Mouse (Mus musculus) CH12.LX (cell line): ENCODE measurements around the gene Hprt. TPM values are rescaled to one million over a fixed set of nuclear protein-coding genes. Genes with fewer than 3 reads are reported as not detected.

Experiments used
- DNase-seq: peaks from one replicate; pipeline ENCODE4 v3.0.0-alpha.2; 2013; ENCODE audit errors: extremely low read depth
- H3K27ac ChIP-seq: 2 replicates; pipeline ENCODE4 v1.5.1; 2012; ENCODE audit warnings: low read depth, mild to moderate bottlenecking, control low read depth, moderate library complexity; ENCODE audit not compliant: insufficient read depth
- H3K27me3 ChIP-seq: replicated peaks from 2 replicates; pipeline ENCODE3; 2012; ENCODE audit warnings: inconsistent platforms
- H3K36me3 ChIP-seq, 2 experiments: replicated peaks in 1 of 2; 2 replicates each; pipeline versions ENCODE3 to v1.6.1; 2012; ENCODE audit warnings: inconsistent platforms in 1 of 2, low read length in 1 of 2, mild to moderate bottlenecking in 1 of 2, mixed read lengths in 1 of 2, moderate library complexity in 1 of 2; ENCODE audit not compliant: control insufficient read depth in 1 of 2, insufficient read depth in 1 of 2
- H3K4me1 ChIP-seq, 2 experiments: 2 replicates each; pipeline ENCODE4 v1.6.1; 2012; ENCODE audit warnings: inconsistent platforms in 1 of 2, moderate library complexity in 1 of 2; ENCODE audit not compliant: insufficient read depth in 2 of 2, control insufficient read depth in 1 of 2
- H3K4me2 ChIP-seq: 2 replicates; pipeline ENCODE4 v1.6.1; 2012; ENCODE audit warnings: low read depth, mild to moderate bottlenecking, control low read depth; ENCODE audit not compliant: poor library complexity, insufficient read depth, severe bottlenecking
- H3K4me3 ChIP-seq, 3 experiments: fragments of 150-350 bp in 1 of 3; sonication (generic) in 1 of 3; replicated peaks in 1 of 3; 2 replicates each; pipeline versions ENCODE3 to v1.5.1; 2011 to 2012; ENCODE audit warnings: low read depth in 2 of 3, low read length in 2 of 3, mild to moderate bottlenecking in 2 of 3, moderate library complexity in 2 of 3, control low read depth in 1 of 3, improper control_type of control experiment in 1 of 3, inconsistent platforms in 1 of 3, mixed read lengths in 1 of 3; ENCODE audit not compliant: poor library complexity in 1 of 3
- H3K79me2 ChIP-seq: replicated peaks from 2 replicates; pipeline ENCODE4 v1.6.1; 2012; ENCODE audit warnings: mild to moderate bottlenecking, moderate library complexity; ENCODE audit not compliant: control insufficient read depth, poor library complexity, insufficient read depth, severe bottlenecking; ENCODE audit errors: extremely low read depth
- H3K9ac ChIP-seq: 2 replicates; pipeline ENCODE4 v1.6.1; 2012; ENCODE audit warnings: low read depth, mild to moderate bottlenecking, control low read depth, moderate library complexity; ENCODE audit not compliant: insufficient read depth
- H3K9me3 ChIP-seq: replicated peaks from 2 replicates; pipeline ENCODE3; 2012; ENCODE audit warnings: low read length, inconsistent platforms, mixed read lengths
- BHLHE40 ChIP-seq: IDR thresholded peaks from 2 replicates; pipeline ENCODE4 v1.6.1; 2011; ENCODE audit warnings: mild to moderate bottlenecking, low read depth, low read length, improper control_type of control experiment
- CHD1 ChIP-seq: IDR thresholded peaks from 2 replicates; pipeline ENCODE4 v1.6.1; 2012; ENCODE audit warnings: low read depth, low read length, improper control_type of control experiment, inconsistent platforms
- CHD2 ChIP-seq: IDR thresholded peaks from 2 replicates; pipeline ENCODE4 v1.6.1; 2011; ENCODE audit warnings: low read length, improper control_type of control experiment
- CTCF ChIP-seq, 2 experiments: IDR thresholded peaks in 1 of 2; conservative IDR thresholded peaks in 1 of 2; 2 replicates each; pipeline ENCODE4 v1.5.1; 2011 to 2012; ENCODE audit warnings: low read depth in 2 of 2, low read length in 2 of 2, improper control_type of control experiment in 1 of 2, inconsistent platforms in 1 of 2, mild to moderate bottlenecking in 1 of 2, moderate library complexity in 1 of 2
- E2F4 ChIP-seq: IDR thresholded peaks from 2 replicates; pipeline ENCODE4 v1.6.1; 2011; ENCODE audit warnings: low read depth, low read length, improper control_type of control experiment; ENCODE audit not compliant: insufficient replicate concordance
- ELF1 ChIP-seq: IDR thresholded peaks from 2 replicates; pipeline ENCODE4 v1.6.1; 2014; ENCODE audit warnings: low read depth, mild to moderate bottlenecking, inconsistent platforms, low read length, improper control_type of control experiment
- EP300 ChIP-seq: IDR thresholded peaks from 2 replicates; pipeline ENCODE4 v1.6.1; 2011; ENCODE audit warnings: low read length, improper control_type of control experiment
- ETS1 ChIP-seq: conservative IDR thresholded peaks from 2 replicates; pipeline ENCODE4 v1.6.1; 2012; ENCODE audit warnings: low read depth, mild to moderate bottlenecking, inconsistent platforms, low read length, improper control_type of control experiment, moderate library complexity
- GABPA ChIP-seq: IDR thresholded peaks from 2 replicates; pipeline ENCODE4 v1.6.1; 2012; ENCODE audit warnings: low read depth, low read length, improper control_type of control experiment, inconsistent platforms; ENCODE audit not compliant: insufficient replicate concordance
- HCFC1 ChIP-seq: IDR thresholded peaks from 2 replicates; pipeline ENCODE4 v1.6.1; 2012; ENCODE audit warnings: low read depth, mild to moderate bottlenecking, inconsistent platforms, low read length, improper control_type of control experiment
- IRF4 ChIP-seq: IDR thresholded peaks from 2 replicates; pipeline ENCODE4 v1.6.1; 2014; ENCODE audit warnings: low read depth, mild to moderate bottlenecking, inconsistent platforms, low read length, improper control_type of control experiment
- JUN ChIP-seq: IDR thresholded peaks from 2 replicates; pipeline ENCODE4 v1.6.1; 2011; ENCODE audit warnings: low read depth, mild to moderate bottlenecking, low read length, improper control_type of control experiment, moderate library complexity; ENCODE audit not compliant: insufficient read depth
- JUND ChIP-seq: conservative IDR thresholded peaks from 2 replicates; pipeline ENCODE4 v1.6.1; 2011; ENCODE audit warnings: low read depth, low read length, improper control_type of control experiment
- KAT2A ChIP-seq: IDR thresholded peaks from 2 replicates; pipeline ENCODE4 v1.6.1; 2012; ENCODE audit warnings: low read length, improper control_type of control experiment, inconsistent platforms; ENCODE audit not compliant: insufficient replicate concordance
- MAFK ChIP-seq: IDR thresholded peaks from 2 replicates; pipeline ENCODE4 v1.6.1; 2011; ENCODE audit warnings: low read length, improper control_type of control experiment; ENCODE audit not compliant: insufficient replicate concordance
- MAX ChIP-seq: IDR thresholded peaks from 2 replicates; pipeline ENCODE4 v1.6.1; 2011; ENCODE audit warnings: low read length, improper control_type of control experiment
- MAZ ChIP-seq: IDR thresholded peaks from 2 replicates; pipeline ENCODE4 v1.6.1; 2012; ENCODE audit warnings: low read depth, mild to moderate bottlenecking, inconsistent platforms, low read length, improper control_type of control experiment, moderate library complexity
- MEF2A ChIP-seq: IDR thresholded peaks from 2 replicates; pipeline ENCODE4 v1.6.1; 2014; ENCODE audit warnings: low read depth, mild to moderate bottlenecking, inconsistent platforms, low read length, improper control_type of control experiment, borderline replicate concordance
- MXI1 ChIP-seq: IDR thresholded peaks from 2 replicates; pipeline ENCODE4 v1.6.1; 2011; ENCODE audit warnings: mild to moderate bottlenecking, low read depth, low read length, improper control_type of control experiment
- MYC ChIP-seq: IDR thresholded peaks from 2 replicates; pipeline ENCODE4 v1.6.1; 2011; ENCODE audit warnings: low read depth, mild to moderate bottlenecking, improper control_type of control experiment, low read length
- NELFE ChIP-seq: IDR thresholded peaks from 2 replicates; pipeline ENCODE4 v1.6.1; 2011; ENCODE audit warnings: low read depth, low read length, improper control_type of control experiment
- NRF1 ChIP-seq: IDR thresholded peaks from 2 replicates; pipeline ENCODE4 v1.6.1; 2014; ENCODE audit warnings: low read depth, mild to moderate bottlenecking, inconsistent platforms, low read length, improper control_type of control experiment, moderate library complexity
- PAX5 ChIP-seq: IDR thresholded peaks from 2 replicates; pipeline ENCODE4 v1.6.1; 2012; ENCODE audit warnings: low read length, inconsistent platforms, mixed read lengths
- POLR2A ChIP-seq: IDR thresholded peaks from 2 replicates; pipeline ENCODE4 v1.6.1; 2011; ENCODE audit warnings: low read depth, mild to moderate bottlenecking, improper control_type of control experiment, low read length
- POLR2AphosphoS2 ChIP-seq: IDR thresholded peaks from 2 replicates; pipeline ENCODE4 v1.6.1; 2011; ENCODE audit warnings: low read depth, low read length, improper control_type of control experiment
- RAD21 ChIP-seq: IDR thresholded peaks from 2 replicates; pipeline ENCODE4 v1.6.1; 2011; ENCODE audit warnings: low read depth, mild to moderate bottlenecking, low read length, improper control_type of control experiment, moderate library complexity
- RCOR1 ChIP-seq: conservative IDR thresholded peaks from 2 replicates; pipeline ENCODE4 v1.6.1; 2012; ENCODE audit warnings: low read depth, mild to moderate bottlenecking, inconsistent platforms, low read length, improper control_type of control experiment
- SIN3A ChIP-seq: IDR thresholded peaks from 2 replicates; pipeline ENCODE4 v1.6.1; 2012; ENCODE audit warnings: low read length, improper control_type of control experiment, inconsistent platforms
- SMC3 ChIP-seq: IDR thresholded peaks from 2 replicates; pipeline ENCODE4 v1.6.1; 2011; ENCODE audit warnings: low read depth, low read length, improper control_type of control experiment
- TBP ChIP-seq: conservative IDR thresholded peaks from 2 replicates; pipeline ENCODE4 v1.6.1; 2011; ENCODE audit warnings: low read depth, low read length, improper control_type of control experiment
- TCF12 ChIP-seq: IDR thresholded peaks from 2 replicates; pipeline ENCODE4 v1.6.1; 2014; ENCODE audit warnings: low read depth, mild to moderate bottlenecking, inconsistent platforms, low read length, improper control_type of control experiment
- UBTF ChIP-seq: IDR thresholded peaks from 2 replicates; pipeline ENCODE4 v1.6.1; 2012; ENCODE audit warnings: low read depth, mild to moderate bottlenecking, inconsistent platforms, low read length, improper control_type of control experiment, moderate library complexity
- USF1 ChIP-seq: IDR thresholded peaks from 2 replicates; pipeline ENCODE4 v1.6.1; 2014; ENCODE audit warnings: low read depth, mild to moderate bottlenecking, inconsistent platforms, low read length, improper control_type of control experiment
- USF2 ChIP-seq: conservative IDR thresholded peaks from 2 replicates; pipeline ENCODE4 v1.6.1; 2011; ENCODE audit warnings: low read depth, low read length, improper control_type of control experiment
- ZC3H11A ChIP-seq: IDR thresholded peaks from 2 replicates; pipeline ENCODE4 v1.6.1; 2012; ENCODE audit warnings: low read depth, mild to moderate bottlenecking, inconsistent platforms, low read length, improper control_type of control experiment
- ZKSCAN1 ChIP-seq: IDR thresholded peaks from 2 replicates; pipeline ENCODE4 v1.6.1; 2012; ENCODE audit warnings: low read depth, inconsistent platforms, low read length, improper control_type of control experiment, borderline replicate concordance
- ZMIZ1 ChIP-seq: IDR thresholded peaks from 2 replicates; pipeline ENCODE4 v1.6.1; 2012; ENCODE audit warnings: low read depth, mild to moderate bottlenecking, inconsistent platforms, low read length, improper control_type of control experiment
- ZNF384 ChIP-seq: IDR thresholded peaks from 2 replicates; pipeline ENCODE4 v1.6.1; 2012; ENCODE audit warnings: low read depth, low read length, improper control_type of control experiment, inconsistent platforms
- dilution Hi-C: fragments of 300-500 bp; cut with MboI; formaldehyde crosslinking; loops from 2 replicates; pipeline ENCODE4 v1.14.3; 2020; ENCODE audit warnings: low sequenced_read_pairs; ENCODE audit not compliant: extremely low pct_unique_long_range_greater_than_20kb, extremely low pct_ligation_motif_present
- in situ Hi-C: fragments of 300-500 bp; cut with MboI; formaldehyde crosslinking; loops from 3 replicates; pipeline ENCODE4 v1.14.3; 2019; ENCODE audit warnings: low sequenced_read_pairs, low pct_ligation_motif_present, low pct_unique_long_range_greater_than_20kb, mixed read lengths
- polyA plus RNA-seq: library from polyadenylated mRNA; unstranded; fragments of >175 nt; gene quantifications from 2 replicates; pipeline ENCODE4 v1.2.1, GENCODE M21; 2012; ENCODE audit warnings: low read depth; ENCODE audit not compliant: insufficient read length
- total RNA-seq, 2 experiments: library from RNA; depleted of rRNA; stranded (reverse); fragments of 300-350 nt in 1 of 2; fragments of >200 nt in 1 of 2; gene quantifications; 2 replicates each; pipeline ENCODE4 v1.2.3; 2012 to 2014

The Hprt gene
- 200 and 212 TPM in 2 replicates for total RNA-seq (2012; rRNA removed)
- total RNA-seq (2014; rRNA removed), result 525 and 564 TPM in 2 replicates
- 355 and 382 TPM in 2 replicates for polyA plus RNA-seq

DNA sequence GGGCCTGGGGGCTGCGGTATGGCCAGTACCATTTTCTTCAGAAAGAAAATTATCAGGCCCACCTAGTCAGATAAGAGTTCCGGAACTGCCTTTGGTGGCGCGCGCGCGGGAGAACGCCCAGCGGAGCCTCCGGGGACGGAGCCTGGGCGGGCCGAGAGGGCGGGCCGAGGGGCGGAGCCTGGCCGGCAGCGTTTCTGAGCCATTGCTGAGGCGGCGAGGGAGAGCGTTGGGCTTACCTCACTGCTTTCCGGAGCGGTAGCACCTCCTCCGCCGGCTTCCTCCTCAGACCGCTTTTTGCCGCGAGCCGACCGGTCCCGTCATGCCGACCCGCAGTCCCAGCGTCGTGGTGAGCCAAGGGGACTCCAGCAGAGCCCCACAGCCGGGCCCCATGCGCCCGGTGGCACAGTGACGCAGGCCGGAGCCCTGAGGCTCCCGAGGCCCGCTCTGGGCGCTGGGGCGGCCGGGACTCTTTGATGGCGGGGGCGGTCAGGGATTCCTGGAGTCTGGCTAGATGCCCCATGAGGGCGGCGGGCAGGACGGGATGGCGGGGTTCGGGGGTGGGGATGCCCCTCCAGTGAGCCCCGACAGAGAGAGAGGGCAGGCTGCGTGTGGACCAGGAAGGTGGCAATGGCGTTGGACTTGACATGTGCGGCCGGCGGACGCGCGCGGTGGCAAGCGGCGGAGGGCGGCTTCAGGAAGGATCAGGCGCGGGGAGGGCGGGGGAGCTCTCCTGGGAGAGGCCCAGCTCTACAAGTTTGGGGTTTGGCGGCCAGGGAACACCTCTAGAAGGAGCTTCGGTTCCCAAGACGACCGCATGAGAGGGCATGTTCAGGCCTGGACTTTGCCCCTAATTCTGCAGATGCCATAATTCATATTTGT is at the start of gene Hprt:
Hprt (plus strand) TSS at position 233 of the 879 bp plus-strand sequence.
- no peak for TF ChIP-seq USF1
- peak; percentile 32; the same call in 1 of the 2 replicates for TF ChIP-seq MYC
- peak; percentile 90 for TF ChIP-seq ZMIZ1
- TF ChIP-seq EP300, result no peak
- no peak for TF ChIP-seq MEF2A
- TF ChIP-seq SMC3, result no peak
- TF ChIP-seq GABPA, result no peak
- no peak for TF ChIP-seq BHLHE40
- TF ChIP-seq ZKSCAN1, result no peak
- TF ChIP-seq KAT2A, result no peak
- no peak for TF ChIP-seq MAX
- no peak; the same call in 1 of the 2 replicates for TF ChIP-seq SIN3A
- peak; percentile 92 for TF ChIP-seq NELFE
- 0 out of 2 replicates have a peak, but pooled peaks have one; percentile 21 for TF ChIP-seq HCFC1
- no peak for TF ChIP-seq UBTF
- peak; percentile 52; the same call in 1 of the 2 replicates for TF ChIP-seq TBP
- TF ChIP-seq MAFK, result no peak
- no peak for TF ChIP-seq ETS1
- no peak for TF ChIP-seq CHD1
- TF ChIP-seq RCOR1, result no peak
- peak; percentile 63; the same call in 1 of the 2 replicates for TF ChIP-seq POLR2AphosphoS2
- no peak for TF ChIP-seq RAD21
- TF ChIP-seq MAZ, result no peak
- TF ChIP-seq ELF1, result peak; percentile 69
- TF ChIP-seq NRF1, result peak; percentile 60; the same call in 1 of the 2 replicates
- 0 out of 2 replicates have a peak, but pooled peaks have one; percentile 27 for TF ChIP-seq E2F4
- no peak for TF ChIP-seq IRF4
- TF ChIP-seq CTCF (conservative IDR thresholded peaks at IDR 0.05 in 1 of 2, IDR thresholded peaks at IDR 0.05 in 1 of 2; ENCODE audit: low read depth in 2 of 2, low read length in 2 of 2), result no peak
- TF ChIP-seq TCF12, result peak; percentile 81
- TF ChIP-seq ZNF384, result no peak
- TF ChIP-seq MXI1, result no peak; the same call in 1 of the 2 replicates
- TF ChIP-seq USF2, result no peak
- peak; percentile 88 for TF ChIP-seq POLR2A
- TF ChIP-seq CHD2, result no peak
- TF ChIP-seq ZC3H11A, result no peak
- no peak for TF ChIP-seq JUN
- TF ChIP-seq PAX5, result no peak
- TF ChIP-seq JUND, result no peak
- Histone ChIP-seq H3K9me3 (no peaks in the 10 kb centered on the region), H3K9ac (peak within 1 kb of the TSS; percentile 99), H3K27me3 (no peaks in the 10 kb centered on the region), H3K4me3 (peak within 1 kb of the TSS; percentile 52 to 78 (median 62)), H3K4me1 (no peaks in the 10 kb centered on the region), H3K79me2 (peaks cover 29% of the 10 kb centered on the region), H3K4me2 (no peak within 1 kb of the TSS; the same call in 1 of the 2 replicates), H3K27ac (peak within 1 kb of the TSS; percentile 72), H3K36me3 (peaks cover 0 to 4% of the 10 kb centered on the region in 2 experiments)
- DNase-seq, result peak; percentile 77
- in situ Hi-C loops (no loop called here), dilution Hi-C loops (no loop called here)
